8 mouse cellular contexts compared by ENCODE assay signal in the genomic region with DNA sequence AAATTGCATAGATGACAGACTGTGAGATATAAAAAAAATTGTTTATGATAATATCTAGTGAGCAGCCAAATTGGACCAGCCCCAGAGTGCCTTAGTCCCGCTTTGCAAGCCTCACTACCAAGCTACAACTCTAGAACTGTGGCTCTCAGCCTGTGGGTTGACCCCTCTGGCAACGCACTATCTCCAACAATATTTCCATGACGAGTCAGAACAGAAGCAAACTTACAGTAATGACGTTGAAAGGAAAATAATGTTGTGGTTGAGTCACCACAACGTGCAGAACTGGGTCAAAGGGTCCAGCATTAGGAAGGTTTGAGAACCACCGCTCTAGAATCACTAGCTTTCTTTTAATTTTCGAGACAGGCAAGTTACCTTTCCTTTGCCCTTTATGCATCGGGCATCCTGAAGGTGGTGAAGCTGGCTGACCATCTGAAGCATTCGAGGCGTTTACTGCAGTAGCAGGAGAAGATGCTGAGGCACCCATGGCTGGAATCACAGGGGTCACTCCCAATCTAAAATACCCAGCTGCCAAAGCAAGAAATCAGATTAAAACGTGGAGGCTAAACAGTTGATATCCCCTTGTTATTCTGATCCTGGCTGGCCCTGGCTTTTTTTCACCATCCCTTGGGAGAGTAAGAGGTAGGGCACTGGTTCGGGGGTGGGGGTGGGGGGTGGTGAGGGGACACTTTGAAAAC. TPM values are rescaled to one million over a fixed set of nuclear protein-coding genes. Genes with fewer than 3 reads are reported as not detected.
DNase-seq lines count a peak whose midpoint lies in the region; ATAC-seq and TF ChIP-seq lines count a peak whose summit lies in the region.

No protein-coding gene starts in this region.

- TF ChIP-seq EP300 in CH12.LX (IDR thresholded peaks at IDR 0.05; ENCODE audit: low read length): no peak
- no peak for TF ChIP-seq EP300 in liver, embryonic 14.5 days (IDR thresholded peaks at IDR 0.05; ENCODE audit: low read depth)

- peak overlapping the region; percentile 92 for H3K27ac ChIP-seq in heart, embryonic 12.5 days (ENCODE audit: poor library complexity, severe bottlenecking)
- H3K27ac ChIP-seq in CH12.LX (ENCODE audit: insufficient read depth, low read depth): no peak overlapping the region
- no peak overlapping the region for H3K27ac ChIP-seq in forebrain, embryonic 16.5 days (ENCODE audit: low read length)
- H3K27ac ChIP-seq in liver, embryonic 14.5 days: no peak overlapping the region
- peak overlapping the region; percentile 82; the same call in 1 of the 2 replicates for H3K27ac ChIP-seq in stomach, embryonic 16.5 days (ENCODE audit: low read length)

- H3K9me3 ChIP-seq in heart, embryonic 12.5 days (replicated peaks): 0 out of 2 replicates have a peak, but pooled peaks cover 5% of the 10 kb centered on the region
- no peaks in the 10 kb centered on the region for H3K9me3 ChIP-seq in CH12.LX (replicated peaks; ENCODE audit: low read length)
- H3K9me3 ChIP-seq in forebrain, embryonic 16.5 days (ENCODE audit: control insufficient read depth, low read length): no peaks in the 10 kb centered on the region
- no peaks in the 10 kb centered on the region for H3K9me3 ChIP-seq in liver, embryonic 14.5 days (ENCODE audit: control insufficient read depth, low read length)
- H3K9me3 ChIP-seq in stomach, embryonic 16.5 days (replicated peaks; ENCODE audit: control insufficient read depth, low read length): no peaks in the 10 kb centered on the region

- 0 out of 2 replicates have a peak, but pooled peaks cover 4% of the 10 kb centered on the region for H3K27me3 ChIP-seq in heart, embryonic 12.5 days (replicated peaks)
- no peaks in the 10 kb centered on the region for H3K27me3 ChIP-seq in CH12.LX (replicated peaks)
- no peaks in the 10 kb centered on the region for H3K27me3 ChIP-seq in forebrain, embryonic 16.5 days (replicated peaks; ENCODE audit: control insufficient read depth, insufficient read depth, low read length)
- H3K27me3 ChIP-seq in liver, embryonic 14.5 days (ENCODE audit: control insufficient read depth, insufficient read depth, low read length): no peaks in the 10 kb centered on the region
- H3K27me3 ChIP-seq in stomach, embryonic 16.5 days (ENCODE audit: control insufficient read depth, insufficient read depth, low read length): no peaks in the 10 kb centered on the region

- peak overlapping the region; percentile 74 for H3K4me3 ChIP-seq in heart, embryonic 12.5 days
- H3K4me3 ChIP-seq in CH12.LX (replicated peaks in 1 of 3; ENCODE audit: low read depth in 2 of 3, low read length in 2 of 3, poor library complexity in 1 of 3): peak overlapping the region; percentile 72 to 92 (median 74)
- H3K4me3 ChIP-seq in forebrain, embryonic 16.5 days (replicated peaks; ENCODE audit: low read length): peak overlapping the region; percentile 67
- H3K4me3 ChIP-seq in liver, embryonic 14.5 days (ENCODE audit: insufficient read depth in 1 of 2, low read depth in 2 of 2, low read length in 2 of 2): peak overlapping the region; percentile 71 to 80
- peak overlapping the region; percentile 58 for H3K4me3 ChIP-seq in stomach, embryonic 16.5 days (replicated peaks; ENCODE audit: low read length)

- peaks cover 9% of the 10 kb centered on the region; the same call in 1 of the 2 replicates for H3K79me2 ChIP-seq in CH12.LX (replicated peaks; ENCODE audit: control insufficient read depth, extremely low read depth, insufficient read depth, poor library complexity, severe bottlenecking)

- H3K4me2 ChIP-seq in heart, embryonic 12.5 days: peak overlapping the region; percentile 68
- peak overlapping the region; percentile 94 for H3K4me2 ChIP-seq in CH12.LX (ENCODE audit: insufficient read depth, low read depth, poor library complexity, severe bottlenecking)
- H3K4me2 ChIP-seq in forebrain, embryonic 16.5 days (ENCODE audit: low read length): peak overlapping the region; percentile 56
- H3K4me2 ChIP-seq in liver, embryonic 14.5 days (ENCODE audit: low read depth): peak overlapping the region; percentile 64
- H3K4me2 ChIP-seq in stomach, embryonic 16.5 days (ENCODE audit: low read depth, low read length): peak overlapping the region; percentile 59

- no peak for DNase-seq in heart, postnatal 36 days
- peak; percentile 47 for DNase-seq in CH12.LX (ENCODE audit: extremely low read depth)
- no peak for DNase-seq in liver, embryonic 14.5 days (ENCODE audit: low read depth in 3 of 3, low spot score in 3 of 3)
- DNase-seq in left cerebral cortex, postnatal 36 days (ENCODE audit: low spot score in 2 of 2): no peak
- DNase-seq in right cerebral cortex, postnatal 14 days: no peak

- no peak for TF ChIP-seq CTCF in CH12.LX (conservative IDR thresholded peaks at IDR 0.05 in 1 of 2, IDR thresholded peaks at IDR 0.05 in 1 of 2; ENCODE audit: low read depth in 2 of 2, low read length in 2 of 2)
- TF ChIP-seq CTCF in liver, embryonic 14.5 days (IDR thresholded peaks at IDR 0.05; ENCODE audit: low read depth): no peak

- TF ChIP-seq POLR2A in CH12.LX (IDR thresholded peaks at IDR 0.05; ENCODE audit: low read depth, low read length): no peak

- dilution Hi-C loops in CH12.LX (cut with MboI; ENCODE audit: extremely low pct_ligation_motif_present, extremely low pct_unique_long_range_greater_than_20kb, low sequenced_read_pairs): no loop called here

- ATAC-seq in heart, embryonic 12.5 days (ENCODE audit: insufficient number of reproducible peaks, low FRiP score): no peak
- no peak for ATAC-seq in forebrain, embryonic 16.5 days
- no peak for ATAC-seq in liver, embryonic 14.5 days (ENCODE audit: insufficient read depth)
- no peak for ATAC-seq in stomach, embryonic 16.5 days (ENCODE audit: insufficient read depth, low FRiP score)

- H3K4me1 ChIP-seq in heart, embryonic 12.5 days (replicated peaks): 0 out of 2 replicates have a peak, but pooled peaks cover 5% of the 10 kb centered on the region
- peaks cover 0 to 8% of the 10 kb centered on the region in 2 experiments; a peak in 1 of 4 replicates for H3K4me1 ChIP-seq in CH12.LX (ENCODE audit: control insufficient read depth in 1 of 2, insufficient read depth in 2 of 2)
- H3K4me1 ChIP-seq in forebrain, embryonic 16.5 days (replicated peaks; ENCODE audit: control insufficient read depth, insufficient read depth, low read length): peaks cover 9% of the 10 kb centered on the region; the same call in 1 of the 2 replicates
- H3K4me1 ChIP-seq in liver, embryonic 14.5 days (replicated peaks; ENCODE audit: control insufficient read depth in 2 of 2, insufficient read depth in 2 of 2, low read length in 1 of 2): peaks cover 0 to 1% of the 10 kb centered on the region in 2 experiments; a peak in 2 of 4 replicates
- no peaks in the 10 kb centered on the region for H3K4me1 ChIP-seq in stomach, embryonic 16.5 days (ENCODE audit: control insufficient read depth, insufficient read depth, low read length)

- 50% methylated on average over 12 of the region's 12 CpGs for WGBS in heart, embryonic 12.5 days
- WGBS in forebrain, embryonic 16.5 days: 53% methylated on average over 12 of the region's 12 CpGs
- 41% methylated on average over 12 of the region's 12 CpGs for WGBS in liver, embryonic 14.5 days (ENCODE audit: insufficient replicate concordance)
- 41% methylated on average over 12 of the region's 12 CpGs for WGBS in stomach, embryonic 16.5 days

- H3K36me3 ChIP-seq in heart, embryonic 12.5 days: peaks cover 7% of the 10 kb centered on the region; the same call in 1 of the 2 replicates
- H3K36me3 ChIP-seq in CH12.LX (replicated peaks in 1 of 2; ENCODE audit: control insufficient read depth in 1 of 2, insufficient read depth in 1 of 2, low read length in 1 of 2): peaks cover 6 to 24% of the 10 kb centered on the region in 2 experiments
- no peaks in the 10 kb centered on the region for H3K36me3 ChIP-seq in forebrain, embryonic 16.5 days (ENCODE audit: control insufficient read depth, insufficient read depth)
- peaks cover 2% of the 10 kb centered on the region; the same call in 1 of the 2 replicates for H3K36me3 ChIP-seq in liver, embryonic 14.5 days (replicated peaks; ENCODE audit: control insufficient read depth, insufficient read depth, low read depth)
- no peaks in the 10 kb centered on the region for H3K36me3 ChIP-seq in stomach, embryonic 16.5 days (ENCODE audit: control insufficient read depth, insufficient read depth, low read length)

- TF ChIP-seq RAD21 in CH12.LX (IDR thresholded peaks at IDR 0.05; ENCODE audit: low read depth, low read length): no peak

- in situ Hi-C loops in CH12.LX (cut with MboI; ENCODE audit: low pct_ligation_motif_present, low pct_unique_long_range_greater_than_20kb, low sequenced_read_pairs): no loop called here

- intact Hi-C loops in heart, postnatal 36 days (cut with DNase I): no loop called here
- intact Hi-C loops in left cerebral cortex, postnatal 36 days (cut with DNase I): loop anchor here (10.0 kb wide), 1 partner anchor 56 kb away; no protein-coding TSS in a partner anchor

- H3K9ac ChIP-seq in heart, embryonic 12.5 days: peak overlapping the region; percentile 87
- H3K9ac ChIP-seq in CH12.LX (ENCODE audit: insufficient read depth, low read depth): peak overlapping the region; percentile 89
- H3K9ac ChIP-seq in forebrain, embryonic 16.5 days (replicated peaks; ENCODE audit: low read depth, low read length): peak overlapping the region; percentile 74
- peak overlapping the region; percentile 70 for H3K9ac ChIP-seq in liver, embryonic 14.5 days (replicated peaks)
- peak overlapping the region; percentile 77 for H3K9ac ChIP-seq in stomach, embryonic 16.5 days (ENCODE audit: low read length)

TF ChIP-seq in CH12.LX, 34 proteins besides CTCF, POLR2A, EP300 and RAD21 (continues in another document):
- no peak for TF ChIP-seq E2F4 (IDR thresholded peaks at IDR 0.05; ENCODE audit: insufficient replicate concordance, low read depth, low read length)
- TF ChIP-seq IRF4 (IDR thresholded peaks at IDR 0.05; ENCODE audit: low read depth, low read length): 0 out of 2 replicates have a peak, but pooled peaks have one; percentile 11
- TF ChIP-seq ZC3H11A (IDR thresholded peaks at IDR 0.05; ENCODE audit: low read depth, low read length): no peak
- TF ChIP-seq MYC (IDR thresholded peaks at IDR 0.05; ENCODE audit: low read depth, low read length): no peak
- TF ChIP-seq ETS1 (conservative IDR thresholded peaks at IDR 0.05; ENCODE audit: low read depth, low read length): peak; percentile 34
- no peak for TF ChIP-seq SIN3A (IDR thresholded peaks at IDR 0.05; ENCODE audit: low read length)

RNA-seq across cellular contexts. Expression of a gene that starts 1.0 kb away (rescaled TPM):
- polyA plus RNA-seq in heart, embryonic 12.5 days (2016; fragmentation: Nextera tagmentation; extraction: Ambion mirVana): 57.5 and 59.3 TPM in 2 replicates
- 10 to 100 TPM; 63.3 to 70.0 TPM for total RNA-seq in heart, postnatal 36 days (2021)
- 21.7 and 27.1 TPM in 2 replicates for total RNA-seq in CH12.LX (2012; rRNA removed)
- 87.8 and 102 TPM in 2 replicates for total RNA-seq in CH12.LX (2014; rRNA removed)
- 32.6 and 40.0 TPM in 2 replicates for polyA plus RNA-seq in CH12.LX (2012; ENCODE audit: insufficient read length, low read depth)
- 34.3 and 42.9 TPM in 2 replicates for polyA plus RNA-seq in forebrain, embryonic 16.5 days (2015; fragmentation: Nextera tagmentation; extraction: Ambion mirVana)
- polyA plus RNA-seq in liver, embryonic 14.5 days (2012; rRNA removed): 4.0 and 5.8 TPM in 2 replicates
- 11.0 and 11.7 TPM in 2 replicates for polyA plus RNA-seq in liver, embryonic 14.5 days (2014; fragmentation: Nextera tagmentation; extraction: Ambion mirVana)
- 22.4 and 24.7 TPM in 2 replicates for polyA plus RNA-seq in stomach, embryonic 16.5 days (2015; fragmentation: Nextera tagmentation; extraction: Ambion mirVana)
- total RNA-seq in left cerebral cortex, postnatal 36 days (2021): 10 to 100 TPM; 22.2 to 25.2 TPM

Comparison
In these comparisons a context has a peak if more than half of its experiments do, and no peak if none do; other contexts are left out.
1. H3K27ac ChIP-seq: peak in heart, embryonic 12.5 days (single experiment) and stomach, embryonic 16.5 days (single experiment); none in CH12.LX (single experiment), forebrain, embryonic 16.5 days (single experiment) and liver, embryonic 14.5 days (single experiment).
2. Peak in every context shown above with its lines, with median percentiles within 50 percentile points of each other: H3K4me2 ChIP-seq, H3K4me3 ChIP-seq and H3K9ac ChIP-seq.